Mouse (Mus musculus) left cerebral cortex, postnatal 14 days (tissue): ENCODE data around the gene Dusp9. TPM values are rescaled to one million over a fixed set of nuclear protein-coding genes. Genes with fewer than 3 reads are reported as not detected.

Source experiments
- DNase-seq, 2 experiments: peaks; one replicate each; pipeline ENCODE4 v3.0.0; 2021 to 2022; ENCODE audit warnings: low spot score in 2 of 2, mixed read lengths in 1 of 2
- intact Hi-C: fragments of 180-260 bp; cut with DNase I; formaldehyde crosslinking; loops from one replicate; pipeline ENCODE4 v1.15.1; 2025
- long read RNA-seq, 2 experiments: library from polyadenylated mRNA; stranded (forward); transcript quantifications; one replicate each; pipeline ENCODE4 v2.0.0; 2021
- total RNA-seq, 2 experiments: library from RNA; stranded (reverse); gene quantifications; 2 replicates each; pipeline ENCODE4 v1.2.3; 2021

The Dusp9 gene
- total RNA-seq: under 1 TPM; 0.79 to 0.82 TPM
- long read RNA-seq, experiment 1, partial matches to known transcripts: 0 of 1 reads
- long read RNA-seq, experiment 1, other reads (novel, unspliced or antisense): 1 of 1 reads
- long read RNA-seq, experiment 2, partial matches to known transcripts: 0 of 1 reads
- long read RNA-seq, experiment 2, other reads (novel, unspliced or antisense): 1 of 1 reads

DNA sequence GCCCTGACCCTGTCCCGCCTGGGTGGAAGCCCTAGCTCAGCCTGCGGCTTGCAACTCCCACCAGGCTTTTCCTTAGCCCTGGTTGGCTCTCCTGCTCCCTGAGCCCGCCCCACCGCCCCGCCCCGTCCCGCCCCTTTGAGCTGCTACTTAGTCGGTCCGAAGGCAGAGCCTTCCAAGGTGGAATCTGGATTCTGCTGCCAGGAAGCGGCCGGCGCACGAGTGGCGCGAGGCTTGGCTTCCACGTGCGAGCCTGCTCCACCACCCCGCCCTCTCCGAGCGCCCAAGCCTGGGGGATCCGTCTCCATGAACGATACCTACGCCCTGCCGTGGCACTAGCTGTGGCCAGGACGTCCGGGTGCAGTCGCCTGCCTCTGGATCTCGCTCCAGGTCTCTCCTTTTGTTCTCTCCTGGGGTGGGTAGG, at the start of gene Dusp9:
Dusp9 (plus strand) TSS at position 165 of the 421 bp plus-strand sequence.
- intact Hi-C loops: no loop called here
- DNase-seq: no peak

DNA sequence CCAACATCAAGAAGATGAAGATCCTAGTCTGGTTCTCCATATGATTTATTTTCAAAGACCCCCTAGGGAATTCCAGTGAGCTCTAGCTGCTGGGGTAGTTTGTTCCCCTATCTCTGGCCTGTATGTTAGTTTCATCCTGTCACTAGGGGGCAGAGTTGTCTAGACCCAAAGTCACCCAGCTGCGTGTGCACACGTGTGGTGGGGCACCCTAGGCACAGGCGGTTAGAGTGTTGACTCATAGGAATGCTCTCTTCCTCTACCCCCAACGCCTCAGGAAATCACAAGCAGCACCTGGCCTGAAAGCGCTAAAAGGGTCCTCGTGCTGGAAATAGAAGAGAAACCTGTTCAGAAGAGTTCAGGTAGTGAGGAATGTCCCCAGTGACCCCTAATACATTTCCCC, 46.0 kb upstream of the Dusp9 start:
- DNase-seq: no peak
- intact Hi-C loops: loop anchor here (5.0 kb wide), 1 partner anchor 64 kb away; no protein-coding TSS in a partner anchor

DNA sequence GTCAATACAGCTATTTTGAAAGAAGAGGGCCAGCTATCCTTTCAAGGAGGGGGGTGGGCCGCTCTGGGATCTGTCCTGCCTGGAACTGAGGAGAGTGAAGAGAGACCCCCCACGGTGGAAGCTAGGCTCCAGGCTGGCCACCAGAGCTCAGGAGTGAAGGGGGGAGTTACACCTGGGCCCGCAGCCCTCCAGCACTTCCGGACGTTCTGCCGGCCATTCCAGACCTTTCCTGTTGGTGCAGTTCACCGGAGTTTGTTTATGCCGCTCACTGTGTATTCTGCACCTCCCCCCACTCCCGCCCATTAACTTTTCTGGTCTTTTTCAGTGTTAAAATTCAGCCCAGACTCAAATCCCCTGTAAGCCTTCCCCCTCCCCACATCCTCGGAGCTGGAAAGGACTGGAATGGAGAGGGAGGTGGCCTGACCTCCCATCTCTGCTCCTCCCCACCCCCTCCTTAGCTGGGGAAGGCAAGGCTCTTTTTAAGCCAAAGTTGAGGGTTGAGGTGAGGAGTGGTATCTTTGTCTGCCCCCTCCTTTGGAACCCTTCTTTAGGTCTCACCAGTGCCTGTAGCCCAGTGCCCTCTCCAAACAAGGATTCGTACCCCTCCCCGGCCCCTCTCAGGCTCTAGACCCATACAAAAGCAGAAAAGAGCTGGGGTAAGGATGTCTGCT, 44.6 kb upstream of the Dusp9 start:
- no peak for DNase-seq
- intact Hi-C loops: loop anchor here (5.0 kb wide), 1 partner anchor 63 kb away; no protein-coding TSS in a partner anchor

DNA sequence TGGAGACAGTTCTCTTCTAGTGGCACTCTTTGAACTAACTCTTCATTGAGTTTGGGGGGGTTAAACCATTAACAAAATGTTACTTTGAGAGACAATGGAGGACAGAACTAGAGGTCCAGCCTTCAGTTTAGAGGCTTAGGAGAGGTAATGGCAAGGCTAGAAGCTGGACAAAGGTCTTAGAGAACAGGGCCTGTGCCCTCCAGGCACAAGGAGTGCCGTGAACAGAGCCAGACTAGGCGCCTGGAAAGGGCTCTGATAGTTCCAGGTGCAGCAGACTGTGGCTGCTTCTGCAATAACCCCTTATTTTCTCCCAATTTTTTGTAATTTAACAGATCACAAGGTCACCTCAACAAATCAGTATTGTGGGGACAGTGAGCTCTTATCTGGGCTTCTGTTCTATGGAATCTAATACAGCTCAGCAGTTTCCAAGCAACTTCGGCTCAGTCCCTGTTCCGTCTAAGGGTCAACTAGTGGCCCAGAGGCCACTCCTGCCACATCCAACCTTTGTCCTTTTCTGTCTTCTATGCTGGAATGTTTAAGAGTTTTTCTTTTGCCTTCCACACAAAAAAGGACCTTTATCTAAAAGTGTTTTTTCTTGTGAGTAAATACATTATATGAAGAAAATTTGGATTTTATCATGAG, 43.8 kb upstream of the Dusp9 start:
- intact Hi-C loops: no loop called here
- DNase-seq: no peak

DNA sequence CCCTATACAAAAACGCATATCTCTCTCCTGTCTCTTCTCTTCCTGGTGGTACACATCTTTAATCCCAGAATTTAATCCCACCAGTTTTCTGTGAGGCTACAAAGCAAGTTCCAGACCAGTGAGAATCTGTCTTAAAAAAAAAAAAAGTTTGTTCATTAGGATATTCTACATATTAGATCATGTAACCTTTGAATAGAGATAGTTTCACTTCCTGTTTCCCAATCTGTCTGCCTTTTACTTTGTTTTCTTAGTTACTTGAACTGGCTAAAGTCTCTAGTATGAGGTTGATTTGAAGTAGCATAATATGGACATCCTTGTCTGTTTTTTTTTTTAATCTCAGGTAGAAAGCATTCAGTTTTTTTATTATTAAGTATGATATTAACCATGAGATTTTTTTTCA, 37.8 kb upstream of the Dusp9 start:
- no peak for DNase-seq
- intact Hi-C loops: no loop called here

DNA sequence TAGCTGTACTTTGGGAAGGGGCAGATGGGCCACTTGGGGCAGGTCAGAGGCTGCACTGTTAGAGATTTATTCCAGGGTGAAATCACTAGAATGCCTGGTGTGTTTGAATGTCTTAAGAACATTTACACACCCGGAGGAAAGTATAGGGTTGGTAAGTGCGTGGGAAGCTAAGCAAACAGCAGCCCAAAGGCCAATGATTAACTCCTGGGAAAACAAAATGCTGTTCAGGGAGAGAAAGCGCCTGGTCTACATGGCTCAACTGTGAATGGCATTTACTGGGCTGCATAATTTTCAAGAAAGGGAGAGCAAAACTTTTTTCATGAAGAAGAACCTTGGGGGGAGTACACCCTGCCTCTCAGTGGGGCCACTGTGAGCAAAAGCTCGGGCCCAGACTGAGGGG, 25.6 kb upstream of the Dusp9 start:
- intact Hi-C loops: no loop called here
- no peak for DNase-seq

DNA sequence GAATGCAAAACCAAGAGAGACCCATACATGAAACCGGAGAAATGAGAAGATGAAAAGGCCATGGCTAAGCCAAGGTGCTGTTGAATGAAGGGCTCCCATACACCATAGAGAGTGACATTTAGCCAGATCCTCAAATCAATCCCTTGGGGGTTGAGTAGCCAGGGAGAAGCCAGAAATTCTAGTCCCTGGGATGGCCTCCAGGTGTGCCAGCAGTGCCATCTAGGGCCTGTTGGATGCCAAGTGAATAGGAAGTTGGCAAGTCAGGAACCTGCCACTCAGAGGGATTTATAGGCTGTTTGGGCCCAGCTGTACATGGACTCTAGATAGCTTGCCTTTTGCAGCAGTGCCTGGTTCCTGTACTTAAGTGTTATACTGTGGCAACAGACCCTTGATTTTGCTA, 23.3 kb upstream of the Dusp9 start:
- DNase-seq: no peak
- intact Hi-C loops: no loop called here

DNA sequence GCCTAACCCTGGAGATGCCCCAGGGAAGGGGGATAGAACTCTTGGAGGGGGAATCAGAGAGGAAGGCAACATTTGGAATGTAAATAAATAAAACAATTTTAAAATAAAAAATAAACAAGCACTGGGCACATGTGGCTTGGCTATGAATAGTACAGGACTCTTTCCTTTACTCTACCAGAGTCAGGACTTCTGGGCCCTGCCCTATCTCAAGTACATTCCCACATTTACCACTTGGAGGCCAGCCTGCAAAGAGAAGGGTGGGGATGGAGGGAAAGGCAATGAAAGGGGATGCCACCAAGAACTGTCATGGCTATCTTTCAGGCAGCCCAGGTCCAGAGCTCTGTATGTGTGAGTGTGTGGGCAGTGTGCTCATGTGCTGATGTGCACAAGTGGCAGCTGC, 19.8 kb upstream of the Dusp9 start:
- intact Hi-C loops: no loop called here
- no peak for DNase-seq

DNA sequence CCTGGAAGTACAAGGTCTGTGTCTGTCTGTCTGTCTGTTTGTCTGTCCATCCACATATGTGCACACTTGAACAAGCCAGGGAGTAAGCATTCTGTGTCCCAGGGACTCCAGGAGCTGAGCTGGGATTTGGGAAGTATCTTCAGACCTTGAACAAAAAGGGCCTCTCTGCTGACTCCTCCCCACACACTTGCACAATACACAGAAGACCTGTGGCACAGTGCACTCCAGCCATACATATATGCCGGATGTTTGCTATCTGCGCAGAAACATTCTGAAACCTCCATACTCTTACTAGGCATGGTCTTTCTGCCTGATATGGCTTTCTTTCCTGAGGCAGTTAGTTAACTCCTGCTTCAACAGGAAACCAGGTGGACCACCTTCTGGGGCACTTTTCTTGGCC, 19.3 kb upstream of the Dusp9 start:
- no peak for DNase-seq
- intact Hi-C loops: no loop called here

DNA sequence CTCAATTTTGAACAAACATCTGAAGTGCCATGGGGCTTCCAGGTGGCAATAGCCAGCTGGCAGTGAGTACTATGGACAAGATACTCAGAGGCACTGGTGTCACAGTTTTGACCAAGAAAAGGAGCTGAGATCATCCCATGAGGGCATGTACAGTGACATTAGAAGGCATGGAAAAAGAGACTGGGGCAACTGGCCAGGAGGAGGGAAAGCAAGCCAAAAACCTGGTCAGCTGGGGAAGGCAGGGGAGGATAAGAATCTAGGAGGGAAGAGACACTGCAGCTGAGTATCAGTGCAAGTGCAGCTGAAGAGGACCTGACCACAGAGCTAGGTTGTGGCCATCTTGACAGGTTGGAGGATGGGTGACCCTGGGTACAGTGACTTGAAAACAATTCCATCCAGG, 12.2 kb upstream of the Dusp9 start:
- DNase-seq: no peak
- intact Hi-C loops: no loop called here

DNA sequence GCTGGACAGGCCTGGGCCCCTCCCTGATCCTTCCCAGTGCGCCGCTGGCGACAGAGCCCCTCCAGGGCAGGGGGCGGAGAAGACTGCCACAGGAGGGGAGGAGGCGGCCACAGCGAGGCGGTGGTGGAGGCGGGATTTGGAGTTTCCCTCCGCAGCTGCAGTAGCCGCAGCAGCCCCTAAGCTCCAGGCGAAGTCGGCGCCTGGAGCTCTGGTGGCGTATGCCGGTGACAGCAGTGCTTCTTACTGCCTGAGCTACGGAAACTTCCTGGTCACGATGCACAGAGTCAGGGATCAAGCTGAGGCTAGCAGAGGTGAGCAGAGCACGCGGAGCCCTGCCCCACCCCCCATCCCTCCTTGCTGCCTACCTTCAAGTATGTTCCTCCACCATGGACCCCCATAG, 3.8 kb upstream of the Dusp9 start:
- DNase-seq: no peak
- intact Hi-C loops: no loop called here

DNA sequence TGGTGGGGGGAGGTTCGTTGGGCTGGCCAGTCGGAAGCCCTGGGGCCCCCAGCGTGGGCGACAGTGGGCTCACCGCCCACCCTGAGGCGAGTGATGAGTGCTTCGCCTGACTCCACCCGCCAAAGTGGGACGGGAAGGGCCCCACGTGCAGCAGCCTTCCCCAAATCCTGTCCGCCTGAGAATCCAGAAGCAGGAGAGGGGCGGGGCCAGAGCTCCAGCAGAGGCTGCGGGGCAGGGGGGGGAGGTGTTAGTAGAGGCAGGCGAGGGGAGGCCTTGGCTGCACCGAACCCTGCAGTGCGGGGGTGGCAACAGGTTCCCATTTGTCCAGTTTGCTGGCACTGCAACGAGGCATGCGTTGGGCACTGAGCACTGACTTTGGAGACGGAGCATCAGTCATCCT, 1.8 kb upstream of the Dusp9 start:
- intact Hi-C loops: no loop called here
- DNase-seq: no peak

DNA sequence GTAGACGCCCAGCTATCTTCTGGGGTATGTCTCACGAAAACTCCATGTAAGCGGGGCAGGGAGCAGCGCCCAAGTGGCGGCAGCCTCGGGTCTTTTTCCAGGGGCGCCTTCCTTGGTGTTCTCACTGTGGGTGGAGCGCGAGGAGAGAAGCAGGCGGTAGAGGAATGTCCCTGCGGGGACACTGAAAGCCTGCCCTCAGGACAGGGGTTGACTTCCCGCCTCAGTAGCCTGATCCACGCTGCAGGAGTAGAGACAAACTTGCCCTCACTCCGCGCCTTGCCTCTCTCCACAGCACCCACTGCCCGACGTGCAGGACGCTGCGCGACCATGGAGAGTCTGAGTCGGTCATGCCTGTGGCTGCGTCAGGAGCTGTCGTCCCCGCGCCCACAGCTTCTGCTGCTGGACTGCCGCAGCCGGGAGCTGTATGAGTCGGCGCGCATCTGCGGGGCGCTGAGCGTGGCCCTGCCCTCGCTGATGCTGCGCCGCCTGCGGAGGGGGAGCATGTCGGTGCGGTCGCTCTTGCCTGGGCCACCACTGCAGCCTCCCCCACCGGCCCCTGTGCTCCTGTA, 766 bp downstream of the Dusp9 start:
- no peak for DNase-seq
- intact Hi-C loops: no loop called here

DNA sequence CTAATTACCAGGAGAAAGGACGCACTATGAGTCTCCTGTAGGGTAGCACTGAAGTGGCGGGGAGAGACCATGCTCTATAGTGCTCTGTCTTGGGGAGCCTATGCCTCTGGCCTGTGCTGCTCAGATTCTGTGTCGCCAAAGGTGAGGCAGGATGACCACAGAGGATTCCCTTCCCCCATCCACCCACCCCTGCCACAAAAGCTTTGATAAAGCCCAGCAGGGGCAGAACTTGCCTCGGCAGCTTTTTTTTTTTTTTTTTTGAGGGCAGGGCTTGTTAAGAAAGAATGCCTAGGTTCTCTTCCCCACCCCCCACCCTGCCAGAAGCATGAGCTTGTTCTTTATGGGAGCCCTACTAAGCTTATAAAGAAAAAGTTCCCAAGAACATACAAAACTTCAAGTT, 5.9 kb downstream of the Dusp9 start:
- DNase-seq: no peak
- intact Hi-C loops: no loop called here

DNA sequence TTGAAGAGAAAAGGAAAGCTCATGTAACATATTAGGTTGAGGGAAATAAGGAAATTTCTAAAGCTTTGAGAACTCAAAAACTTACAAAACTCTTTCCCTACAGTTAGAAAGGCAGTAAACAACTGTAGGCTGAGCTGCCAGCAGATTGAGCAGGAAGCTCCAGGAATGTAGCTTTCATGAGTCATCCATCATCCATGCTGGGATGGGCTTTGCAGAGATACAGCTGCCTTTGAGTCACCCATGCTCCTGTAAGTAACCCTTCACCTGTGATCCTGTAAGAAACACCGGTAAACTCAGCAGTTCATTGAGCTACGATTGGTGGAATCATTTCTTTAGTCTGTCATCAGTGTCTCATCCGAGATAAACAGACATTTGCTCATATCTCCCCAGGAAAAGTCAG, 11.7 kb downstream of the Dusp9 start:
- intact Hi-C loops: no loop called here
- no peak for DNase-seq

DNA sequence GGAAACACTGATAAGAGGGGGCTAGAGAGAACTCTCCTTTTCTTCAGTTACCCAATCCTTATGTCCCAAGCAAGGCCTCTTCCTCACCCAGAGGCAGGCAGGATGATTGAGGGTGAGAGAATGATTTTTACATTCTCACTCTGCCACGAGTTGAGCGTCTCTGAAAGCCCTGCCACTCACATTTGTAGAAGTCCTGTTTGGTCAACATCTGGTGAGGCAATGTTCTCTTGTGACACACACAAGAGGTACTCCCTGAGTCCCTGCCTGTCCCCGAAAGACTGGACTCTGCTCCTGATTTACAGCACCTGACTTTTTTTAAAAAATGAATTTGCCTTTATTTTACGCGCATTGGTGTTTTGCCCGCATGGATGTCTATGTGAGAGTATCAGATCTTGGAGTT, 14.2 kb downstream of the Dusp9 start:
- intact Hi-C loops: no loop called here
- DNase-seq: no peak

DNA sequence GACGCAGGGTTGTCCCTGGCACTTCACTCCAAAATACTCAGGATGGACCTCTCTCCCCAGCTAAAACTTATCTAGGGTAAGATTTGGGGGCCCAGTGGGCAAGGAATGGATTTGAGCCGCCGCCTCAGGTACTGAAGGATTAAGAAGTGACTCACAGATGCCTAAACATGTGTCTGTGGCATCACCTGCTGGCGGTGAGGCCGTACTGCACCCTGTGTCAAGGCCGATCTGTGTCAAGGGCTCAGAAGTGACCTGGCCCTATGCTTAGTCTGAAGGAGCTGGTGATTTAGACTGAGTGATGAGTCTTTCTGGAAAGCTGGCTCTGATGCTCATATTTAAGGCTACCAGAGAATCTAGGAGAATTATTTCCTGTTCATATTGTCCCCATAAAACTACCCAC, 15.0 kb downstream of the Dusp9 start:
- peak in 1 of 2 experiments; percentile 77 for DNase-seq
- intact Hi-C loops: loop anchor here (2.0 kb wide), 1 partner anchor 83 kb away; no protein-coding TSS in a partner anchor

DNA sequence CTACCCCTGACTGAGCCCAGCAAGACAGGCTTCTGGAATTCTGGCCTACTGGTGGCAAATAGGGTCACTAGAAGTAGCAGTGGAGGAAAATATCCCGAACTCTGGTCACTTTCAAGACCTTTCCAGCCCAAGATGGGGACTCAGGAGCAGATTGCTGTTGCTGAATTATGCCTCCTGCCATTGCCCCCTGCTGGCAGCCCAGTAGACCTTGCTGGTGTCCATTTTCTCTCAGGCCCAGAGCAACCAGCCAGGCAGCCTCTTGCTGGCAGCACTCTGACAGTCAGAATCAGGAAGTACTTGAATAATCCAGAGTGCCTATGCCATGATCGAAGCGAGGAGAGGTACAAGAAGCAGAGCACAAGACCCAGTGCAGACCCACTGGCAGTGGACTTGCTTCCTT, 16.3 kb downstream of the Dusp9 start:
- intact Hi-C loops: loop anchor here (2.0 to 5.0 kb wide), 2 partner anchors 63 to 85 kb away; no protein-coding TSS in a partner anchor

DNA sequence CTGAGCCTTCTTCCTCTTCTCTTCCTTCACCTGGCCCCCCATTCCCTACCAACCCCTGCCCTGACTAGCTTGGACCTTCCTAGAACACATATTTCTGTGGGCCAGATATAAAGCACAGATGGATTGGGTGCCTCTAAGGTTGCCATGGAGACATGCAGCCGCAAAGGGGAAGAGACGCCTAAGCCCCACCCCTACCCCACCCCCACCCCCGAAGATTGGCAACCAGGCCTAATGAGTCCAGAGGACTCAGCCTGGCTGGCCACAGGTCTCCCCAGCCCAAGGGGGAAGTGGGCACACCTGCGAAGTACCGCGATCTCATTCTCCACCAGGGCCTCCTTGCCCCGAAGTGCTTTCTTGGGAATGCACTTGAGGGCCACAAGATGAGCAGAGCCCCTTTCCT, 19.2 kb downstream of the Dusp9 start:
- DNase-seq: no peak

More for the DNA sequence above, 16.3 kb downstream of the Dusp9 start:
- no peak for DNase-seq

DNA sequence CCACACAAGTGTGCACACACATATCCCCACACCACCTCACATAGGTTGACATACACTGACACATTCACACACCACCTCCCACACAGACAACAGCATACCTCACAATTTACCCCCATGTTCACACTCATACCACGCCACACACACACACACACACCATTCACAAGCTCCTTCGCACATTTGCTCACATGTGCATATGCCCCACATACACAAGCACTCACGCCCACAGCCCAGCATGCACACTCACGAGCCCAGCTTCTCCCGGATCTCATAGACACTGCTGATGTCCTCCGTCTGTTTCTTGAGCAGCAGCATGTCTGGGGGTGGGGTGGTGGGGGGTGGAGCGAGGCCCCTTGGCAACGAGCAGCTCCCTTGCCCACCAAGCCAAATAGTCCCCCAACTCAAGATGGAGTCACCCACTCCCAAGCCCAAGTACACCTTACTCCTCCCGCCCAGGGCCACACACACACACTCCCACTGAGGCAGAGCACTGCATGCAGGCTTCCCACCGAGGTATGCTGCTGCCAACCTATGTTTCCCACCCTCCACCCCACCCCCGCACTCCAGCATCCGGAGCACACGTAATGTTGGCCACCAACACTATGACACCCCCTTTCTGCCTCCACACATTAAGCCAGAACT, 19.8 kb downstream of the Dusp9 start:
- peak; percentile 37 to 79 for DNase-seq

More for the DNA sequence above, 19.2 kb downstream of the Dusp9 start:
- intact Hi-C loops: loop anchor here (5.0 kb wide), 1 partner anchor 66 kb away; no protein-coding TSS in a partner anchor

More for the DNA sequence above, 19.8 kb downstream of the Dusp9 start:
- intact Hi-C loops: loop anchor here (5.0 kb wide), 1 partner anchor 67 kb away; no protein-coding TSS in a partner anchor
